Mouse (Mus musculus): ENCODE measurements around the gene Wdr53. TPM values are rescaled to one million over a fixed set of nuclear protein-coding genes. Genes with fewer than 3 reads are reported as not detected.
A peak's percentile ranks its signal among the peaks of the same experiment; 100 is the strongest.
"Not testable (repeated sequence)": the region's sequence is repeated elsewhere in the genome, so short reads cannot be mapped to it uniquely, and the experiment has no call there.

Gene Wdr53
- total RNA-seq, 2 experiments from 2014 or later = 5.2 to 7.4 TPM

DNA sequence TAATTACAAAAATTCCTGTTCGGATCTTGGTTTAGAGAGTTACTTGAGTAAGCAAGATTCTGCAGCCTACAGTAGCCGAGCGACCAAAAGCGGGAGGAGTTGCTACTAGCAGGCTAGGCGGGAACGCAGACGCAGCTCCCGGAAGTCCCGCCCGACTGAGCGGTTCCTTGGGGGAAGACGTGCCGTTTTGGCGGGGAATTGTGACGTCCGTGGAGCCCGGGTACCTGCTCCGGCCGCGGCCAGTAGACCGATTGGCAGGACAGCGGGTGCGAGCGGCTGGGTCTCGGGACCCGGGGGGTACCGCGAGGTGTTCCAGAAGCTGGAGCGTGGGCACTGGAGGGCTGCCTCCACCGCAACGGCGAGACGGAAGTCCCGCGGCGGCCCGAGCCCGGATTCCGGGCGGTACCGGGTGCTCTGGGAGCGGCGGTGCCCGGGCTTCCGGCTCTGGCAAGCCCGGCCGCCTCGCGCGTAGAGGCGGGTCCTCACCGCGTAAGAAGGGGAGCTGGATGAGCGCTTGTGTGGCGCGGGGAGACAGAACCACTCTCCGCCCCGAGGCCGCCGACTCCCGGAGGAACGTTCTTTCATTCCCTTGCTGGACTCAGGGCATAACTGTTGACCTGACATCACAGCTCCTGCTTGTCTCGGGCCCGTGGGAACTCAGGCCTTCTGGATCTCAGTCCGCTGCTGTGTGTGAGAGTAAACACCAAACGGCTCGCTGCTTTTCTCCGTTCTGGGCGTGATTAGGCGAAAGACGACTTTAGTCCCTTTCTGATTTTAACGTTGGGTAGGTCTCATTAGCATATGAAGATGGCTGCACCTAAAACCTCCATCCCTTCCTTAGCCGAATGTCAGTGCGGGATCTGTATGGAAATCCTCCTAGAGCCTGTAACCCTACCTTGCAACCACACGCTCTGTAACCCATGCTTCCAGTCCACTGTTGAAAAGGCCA, 30.6 kb downstream of the Wdr53 start, which contains the start of gene Rnf168:
Rnf168 (plus strand) TSS at position 152 of the 949 bp plus-strand sequence.
- DNase-seq (ENCODE audit: low spot score) = peak; percentile 91

DNA sequence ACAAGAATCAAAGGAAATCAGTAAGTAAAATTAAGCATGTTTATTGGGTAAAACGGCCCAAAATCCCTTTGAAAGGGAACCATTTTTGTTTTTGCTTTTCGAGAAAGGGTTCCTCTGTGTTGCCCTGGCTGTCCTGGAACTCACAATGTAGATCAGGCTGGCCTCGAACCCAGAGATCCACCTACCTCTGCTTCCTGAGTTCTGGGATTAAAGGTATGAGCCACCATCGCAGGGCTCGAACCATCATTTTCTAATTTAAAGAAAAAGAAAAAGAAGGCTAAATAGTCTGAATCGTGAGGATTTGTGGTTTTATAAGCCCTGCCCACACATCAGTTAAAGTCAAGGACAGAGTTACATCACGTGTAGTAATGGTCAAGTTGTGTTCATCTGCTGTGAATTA, 31.4 kb downstream of the Wdr53 start:
- no peak for DNase-seq (ENCODE audit: low spot score)

DNA sequence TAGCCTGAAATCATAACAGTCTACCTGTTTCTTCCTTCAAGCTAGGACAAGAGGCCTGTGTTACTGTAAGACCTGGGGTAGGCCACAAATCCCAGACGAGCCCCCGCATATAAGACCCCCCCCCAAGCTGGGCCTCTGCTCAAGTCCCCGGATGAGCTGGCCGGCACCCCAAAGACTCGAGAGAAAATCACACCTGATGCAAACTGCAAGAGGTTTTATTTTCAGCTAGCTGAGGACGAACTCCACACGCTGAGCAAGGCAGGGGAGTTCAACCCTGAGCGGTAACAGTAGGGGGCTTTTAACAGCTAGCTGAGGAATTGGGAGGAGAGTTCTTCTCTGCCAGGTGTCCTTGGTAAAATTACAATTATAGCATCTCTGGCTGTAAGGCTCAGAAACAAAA, 33.2 kb downstream of the Wdr53 start:
- DNase-seq (ENCODE audit: low spot score) = no peak

DNA sequence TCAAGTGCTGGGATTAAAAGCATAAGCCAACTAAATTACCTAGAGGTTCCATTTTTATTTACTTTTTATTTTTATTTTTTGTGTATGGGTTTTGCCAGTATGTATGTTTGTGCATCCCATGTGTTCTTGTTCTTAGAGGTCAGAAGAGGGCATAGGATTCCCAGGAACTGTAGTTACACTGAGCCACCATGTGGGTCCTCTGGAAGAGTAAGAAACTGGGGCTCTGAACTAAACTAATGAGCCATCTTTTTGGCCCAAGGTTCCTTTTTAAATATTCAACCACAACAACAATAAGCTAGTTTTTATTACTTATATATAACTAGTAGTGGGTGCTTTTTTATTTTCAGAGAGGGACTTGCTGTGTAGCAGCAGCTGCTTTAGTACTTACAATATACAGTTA, 35.6 kb downstream of the Wdr53 start:
- DNase-seq (ENCODE audit: low spot score) = no peak

DNA sequence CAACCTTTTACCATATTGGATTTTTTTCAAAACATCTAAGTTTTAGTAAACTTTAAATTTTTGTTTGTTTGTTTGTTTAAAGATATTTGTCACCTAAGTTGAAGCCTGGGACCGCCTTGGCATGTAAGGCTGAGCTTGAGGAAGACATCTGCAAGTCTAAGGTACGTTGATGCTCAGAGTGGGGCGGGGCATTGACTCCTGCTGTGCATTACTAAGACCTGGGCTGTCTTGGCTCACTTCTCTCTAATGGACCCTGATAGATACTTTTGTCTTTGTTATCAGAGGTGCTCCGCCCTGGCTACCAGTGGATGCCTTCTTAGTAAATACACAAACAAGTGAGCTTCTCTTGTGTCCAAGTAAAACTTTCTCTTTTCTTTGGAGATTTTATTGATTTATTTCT, 44.8 kb downstream of the Wdr53 start:
- no peak for DNase-seq (ENCODE audit: low spot score)

DNA sequence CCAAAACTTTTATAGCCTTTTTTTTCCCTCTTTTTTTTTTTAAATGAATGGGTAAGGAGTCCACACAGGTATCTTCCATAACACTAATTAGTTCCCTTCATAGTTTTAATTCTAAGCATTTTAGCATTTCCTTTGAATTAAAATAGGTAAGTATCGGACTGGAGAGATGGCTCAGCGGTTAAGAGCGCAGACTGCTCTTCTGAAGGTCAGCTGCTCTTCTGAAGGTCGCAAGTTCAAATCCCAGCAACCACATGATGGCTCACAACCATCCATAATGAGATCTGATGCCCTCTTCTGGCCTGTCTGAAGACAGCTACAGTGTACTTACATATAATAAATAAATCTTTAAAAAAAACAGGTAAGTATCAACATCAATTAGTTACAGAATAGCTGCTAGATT, 52.6 kb downstream of the Wdr53 start:
- not testable (repeated sequence) for DNase-seq (ENCODE audit: low spot score)

DNA sequence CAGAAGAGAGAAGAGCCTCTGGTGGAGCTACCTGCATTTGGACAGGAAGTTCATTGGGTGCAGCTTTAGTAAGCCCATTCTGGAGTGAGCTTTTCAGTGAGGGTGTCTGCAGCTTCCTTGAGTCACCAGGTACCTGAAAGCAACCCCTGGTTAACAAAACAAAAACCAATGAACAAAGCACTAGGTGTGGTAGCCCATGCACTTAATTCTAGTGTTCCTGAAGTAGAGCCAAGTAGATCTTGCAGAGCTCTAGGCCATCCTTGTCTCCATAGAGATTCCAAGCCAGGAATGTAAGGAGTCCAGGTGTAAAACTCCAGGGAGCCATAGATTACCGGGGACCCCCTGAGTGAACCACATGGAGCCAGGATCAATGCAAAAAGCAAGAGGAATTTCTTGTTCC, 56.0 kb downstream of the Wdr53 start:
- DNase-seq (ENCODE audit: low spot score) = no peak

DNA sequence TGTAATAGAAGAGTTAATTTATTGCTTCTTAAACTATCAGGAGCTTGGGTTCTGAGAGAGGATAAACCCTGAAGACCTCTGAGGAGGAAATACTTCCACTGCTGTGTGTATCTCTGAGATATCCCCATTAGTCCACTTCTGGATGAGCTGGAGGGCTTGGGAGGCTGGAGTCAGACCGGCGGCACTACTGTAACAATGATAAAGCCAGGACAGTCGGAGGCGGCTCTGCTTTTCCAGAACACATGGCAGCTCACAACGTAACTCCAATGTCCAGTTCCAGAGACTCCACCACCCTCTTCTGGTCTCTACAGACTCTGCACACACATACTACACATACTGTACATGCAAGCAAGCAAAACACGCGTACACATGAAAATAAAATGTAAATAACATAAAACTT, 56.9 kb downstream of the Wdr53 start:
- no peak for DNase-seq (ENCODE audit: low spot score)

Small RNA genes within 50 kb of the gene (microRNA-seq; reads per million reads assigned to microRNA genes)
- gene Mir1946a = not detected

Other genes with a start within 250 kb of the Wdr53 start
- 10 to 100 TPM; 10.8 to 11.9 TPM for gene Senp5, start 243.9 kb upstream of the Wdr53 start, total RNA-seq (2021)
- gene Pak2, start 167.9 kb upstream of the Wdr53 start, total RNA-seq (2021) = 10 to 100 TPM; 12.3 to 15.7 TPM
- gene Pigx, start 147.5 kb upstream of the Wdr53 start, total RNA-seq (2021) = 10 to 100 TPM; 10.5 to 12.7 TPM
- gene Cep19, start 147.4 kb upstream of the Wdr53 start, total RNA-seq (2021) = 10 to 100 TPM in 1 of 2 experiments, 1 to 10 TPM in 1; 9.3 to 10.9 TPM
- 1 to 10 TPM; 1.3 to 2.1 TPM for gene Nrros, start 81.6 kb upstream of the Wdr53 start, total RNA-seq (2021)
- gene Bex6, start 67.4 kb upstream of the Wdr53 start, total RNA-seq (2021) = not detected
- 10 to 100 TPM; 16.1 to 16.7 TPM for gene Fbxo45, start 69 bp upstream of the Wdr53 start, total RNA-seq (2021)
- gene Smco1, start 24.2 kb downstream of the Wdr53 start, total RNA-seq (2021) = 10 to 100 TPM; 58.3 to 81.5 TPM
- gene Rnf168, start 30.2 kb downstream of the Wdr53 start, total RNA-seq (2021) = 1 to 10 TPM; 8.7 to 8.9 TPM
- gene Ubxn7, start 85.0 kb downstream of the Wdr53 start, total RNA-seq (2021) = 10 to 100 TPM; 13.0 to 15.3 TPM
- not detected for gene Tm4sf19, start 153.3 kb downstream of the Wdr53 start, total RNA-seq (2021)
- gene Tctex1d2, start 172.5 kb downstream of the Wdr53 start, total RNA-seq (2021) = 1 to 10 TPM; 5.2 to 5.5 TPM
- 100 to 1,000 TPM; 124 to 125 TPM for gene Pcyt1a, start 183.7 kb downstream of the Wdr53 start, total RNA-seq (2021)
- gene Slc51a, start 240.7 kb downstream of the Wdr53 start, total RNA-seq (2021) = not detected
- not detected for gene Zdhhc19, start 249.0 kb downstream of the Wdr53 start, total RNA-seq (2021)